Mouse (Mus musculus): ENCODE measurements around the gene Sh3bp2.
A peak's percentile ranks its signal among the peaks of the same experiment; 100 is the strongest.
"Not testable (repeated sequence)": the region's sequence is repeated elsewhere in the genome, so short reads cannot be mapped to it uniquely, and the experiment has no call there.

Gene Sh3bp2

DNA sequence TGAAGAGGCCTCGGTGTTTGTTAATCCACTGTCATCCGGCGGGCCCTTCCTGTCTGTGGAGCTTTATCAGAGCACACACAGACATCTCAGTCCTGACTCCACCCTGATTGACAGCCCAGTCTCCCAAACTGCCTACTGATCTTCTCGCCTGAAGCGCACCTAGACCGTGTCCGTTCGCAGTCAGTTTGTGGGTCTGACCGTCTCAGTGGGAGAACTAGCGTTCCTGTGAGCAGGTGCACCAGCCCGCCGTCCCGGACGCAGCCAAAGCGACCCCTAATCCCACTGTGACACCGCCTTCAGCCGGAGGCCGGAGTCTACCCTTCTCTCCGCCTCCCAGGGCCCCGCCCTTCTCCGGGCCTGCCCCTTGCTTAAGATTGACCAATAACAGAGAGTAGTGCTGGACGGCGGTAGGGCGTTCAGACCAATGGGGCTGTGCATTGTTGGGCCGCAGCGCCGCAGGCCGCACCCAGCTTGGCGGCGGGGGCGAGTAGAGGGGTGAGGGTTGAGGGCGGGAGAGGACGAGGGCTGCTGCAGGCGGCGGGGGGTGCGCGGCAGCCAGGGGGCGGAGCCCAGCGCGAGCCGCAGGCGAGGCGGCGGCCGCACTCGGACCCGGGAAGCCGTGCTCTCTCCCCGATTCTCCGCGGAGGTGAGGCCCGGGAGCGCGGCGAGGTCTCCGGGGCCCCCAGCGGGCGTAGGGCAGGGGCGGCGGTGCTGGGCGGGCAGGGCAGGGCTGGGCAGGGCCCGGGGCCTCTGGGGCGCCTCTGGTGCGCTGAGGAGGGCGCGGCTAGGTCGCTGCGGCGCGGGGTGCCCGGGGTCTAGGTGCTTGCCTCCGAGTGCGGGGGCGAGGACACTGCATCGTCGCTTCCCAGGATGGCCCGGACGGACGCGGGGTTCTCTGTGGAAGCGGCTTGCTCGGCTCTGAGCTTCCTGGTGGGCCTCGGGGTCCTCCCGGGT is 47.9 kb downstream of the Sh3bp2 start, which contains the start of gene Add1:
Gene Add1 (plus strand): TSS at position 397 of the 954 bp plus-strand sequence.
- peak; percentile 98 for DNase-seq

DNA sequence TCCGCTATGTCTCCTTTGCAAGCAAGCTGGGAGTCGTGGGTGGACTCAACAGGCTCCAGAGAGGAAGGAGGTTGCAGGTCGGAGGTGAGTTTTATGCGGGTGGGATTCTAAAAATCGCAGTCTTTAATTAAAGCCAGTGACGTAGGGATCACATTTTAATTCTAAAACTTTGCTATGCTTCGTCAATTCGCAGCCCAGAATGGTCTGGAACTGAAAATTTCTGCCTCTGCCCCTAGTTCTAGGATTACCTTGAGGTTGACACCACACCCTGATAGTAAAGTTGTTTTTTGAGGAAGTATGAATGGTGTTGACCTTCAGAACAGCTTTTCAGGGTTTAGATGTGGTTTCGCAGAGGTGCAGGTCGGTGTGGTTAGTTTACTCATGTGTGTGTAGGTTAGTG is 49.1 kb downstream of the Sh3bp2 start:
- no peak for DNase-seq

DNA sequence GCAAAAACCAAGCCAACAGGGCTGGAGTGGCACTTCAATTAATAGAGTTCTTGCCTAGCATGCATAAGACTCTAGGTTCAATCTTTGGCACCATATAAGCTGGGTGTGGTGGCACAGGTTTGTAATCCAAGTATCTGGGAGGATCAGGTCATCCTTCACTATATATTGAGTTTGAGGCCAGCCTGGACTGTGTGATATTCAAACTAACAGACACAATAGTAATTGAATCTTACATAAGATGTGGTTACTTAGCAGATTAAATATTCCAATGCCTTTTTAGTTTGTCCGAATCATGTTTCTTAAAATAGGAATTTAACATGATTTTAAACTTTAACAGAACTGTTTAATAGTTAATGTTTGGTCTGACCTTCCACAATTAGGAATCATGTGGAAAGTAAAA is 50.6 kb downstream of the Sh3bp2 start:
- no peak for DNase-seq

DNA sequence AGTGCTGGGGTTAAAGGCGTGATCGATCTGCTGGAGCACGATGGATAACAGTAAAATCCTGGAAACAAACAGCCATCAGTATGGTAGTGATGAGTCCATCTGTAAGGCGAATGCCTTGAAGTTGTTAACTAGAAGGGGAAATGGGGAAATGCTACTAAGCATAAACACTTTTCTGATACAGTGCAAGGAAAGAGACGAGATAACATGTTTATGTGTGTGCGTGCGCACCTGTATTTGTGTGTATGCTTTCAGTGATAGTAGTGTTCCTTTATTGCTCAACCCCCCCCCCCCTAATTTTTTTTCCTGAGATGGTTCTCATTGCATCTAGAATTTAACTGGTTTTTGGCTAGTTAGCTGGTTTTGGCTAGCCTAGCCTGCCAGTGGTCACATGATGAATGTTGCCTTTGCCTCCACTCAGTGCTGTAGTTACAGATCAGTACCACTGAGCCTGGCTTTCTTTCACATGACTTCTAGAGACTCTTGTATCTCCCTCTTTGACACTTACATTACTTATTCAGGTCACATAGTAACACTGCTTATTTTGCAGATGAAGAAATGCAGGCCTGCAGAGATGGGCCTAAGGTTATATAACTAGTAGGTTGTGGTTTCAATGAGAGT is 52.5 kb downstream of the Sh3bp2 start:
- DNase-seq, result no peak

DNA sequence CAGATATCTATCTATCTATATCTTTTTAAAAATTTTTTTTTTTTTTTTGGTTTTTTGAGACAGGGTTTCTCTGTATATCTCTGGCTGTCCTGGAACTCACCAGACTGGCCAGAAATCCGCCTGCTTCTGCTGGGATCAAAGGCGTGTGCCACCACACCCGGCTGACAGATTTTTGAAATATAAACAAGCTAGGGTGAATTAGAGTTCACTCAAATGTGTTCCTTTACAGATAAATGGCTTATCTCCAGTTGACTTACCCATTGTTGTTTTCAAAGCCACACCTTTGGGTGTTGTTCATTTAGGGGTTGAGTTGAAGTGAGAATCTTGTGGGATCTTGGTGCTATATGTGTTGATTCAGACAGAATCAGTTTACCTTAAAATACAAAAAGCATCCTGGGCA is 53.7 kb downstream of the Sh3bp2 start:
- no peak for DNase-seq

DNA sequence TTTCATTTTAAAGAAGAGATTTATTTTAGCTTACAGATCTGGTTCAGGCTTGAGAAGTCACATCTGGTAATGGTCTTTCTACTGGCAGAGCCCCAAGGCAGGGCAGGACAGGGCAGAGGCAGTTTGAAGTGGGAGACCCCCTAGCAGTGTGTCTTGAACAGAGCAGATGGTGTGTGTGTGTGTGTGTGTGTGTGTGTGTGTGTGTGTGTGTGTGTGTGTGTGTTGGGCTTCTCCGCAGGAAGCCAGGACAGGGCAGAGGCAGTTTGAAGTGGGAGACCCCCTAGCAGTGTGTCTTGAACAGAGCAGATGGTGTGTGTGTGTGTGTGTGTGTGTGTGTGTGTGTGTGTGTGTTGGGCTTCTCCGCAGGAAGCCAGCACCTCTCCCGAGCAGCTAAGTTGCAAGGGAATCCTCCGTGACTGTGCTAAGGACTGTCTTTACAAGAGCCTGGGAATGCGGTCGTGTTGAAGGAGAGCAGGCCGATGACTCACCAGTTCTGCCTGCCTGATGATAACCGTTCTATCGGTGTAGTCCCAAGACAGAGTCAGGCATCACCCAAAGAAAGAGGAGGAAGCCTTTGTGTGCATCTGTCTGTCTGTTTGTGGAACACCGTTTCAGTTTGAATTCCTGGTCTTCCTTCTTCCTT is 56.2 kb downstream of the Sh3bp2 start:
- peak; percentile 52 for DNase-seq

DNA sequence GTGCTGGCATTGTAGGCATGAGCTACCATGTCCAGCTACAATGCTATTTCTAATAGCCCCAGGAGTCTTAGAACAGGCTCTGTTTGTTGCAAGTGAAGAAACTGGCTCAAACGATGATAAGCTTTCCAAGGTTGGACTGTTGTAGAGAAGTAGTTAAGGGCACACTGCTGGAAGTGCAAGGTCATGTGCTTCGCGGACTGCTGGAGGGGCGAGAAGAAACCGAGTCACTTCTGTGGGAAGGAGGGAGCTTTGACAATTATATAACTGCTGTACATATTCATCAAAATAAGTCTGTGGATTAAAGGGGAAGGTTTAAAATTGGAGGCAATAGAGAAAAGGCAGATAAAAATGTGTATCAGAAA is 56.7 kb downstream of the Sh3bp2 start:
- no peak for DNase-seq

DNA sequence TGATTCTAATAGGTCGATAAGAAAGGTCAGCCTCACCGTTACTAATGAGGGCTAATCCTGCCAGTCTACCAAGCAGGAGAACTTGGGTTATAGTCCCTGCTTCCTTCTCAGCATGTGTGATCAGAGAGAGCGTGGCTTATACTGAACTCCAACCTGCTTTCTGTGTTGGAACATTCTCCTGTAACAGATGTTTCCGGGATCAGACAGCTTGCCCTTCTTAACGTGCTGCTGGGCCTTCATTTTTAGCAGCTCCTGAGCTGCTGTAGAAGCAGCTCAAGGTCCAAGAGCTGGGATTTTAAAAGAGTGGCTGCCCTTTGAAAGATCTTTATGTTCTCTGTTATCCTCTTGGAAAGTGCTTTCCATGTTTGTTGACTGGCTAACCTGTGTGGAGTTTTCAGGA is 59.6 kb downstream of the Sh3bp2 start:
- no peak for DNase-seq

DNA sequence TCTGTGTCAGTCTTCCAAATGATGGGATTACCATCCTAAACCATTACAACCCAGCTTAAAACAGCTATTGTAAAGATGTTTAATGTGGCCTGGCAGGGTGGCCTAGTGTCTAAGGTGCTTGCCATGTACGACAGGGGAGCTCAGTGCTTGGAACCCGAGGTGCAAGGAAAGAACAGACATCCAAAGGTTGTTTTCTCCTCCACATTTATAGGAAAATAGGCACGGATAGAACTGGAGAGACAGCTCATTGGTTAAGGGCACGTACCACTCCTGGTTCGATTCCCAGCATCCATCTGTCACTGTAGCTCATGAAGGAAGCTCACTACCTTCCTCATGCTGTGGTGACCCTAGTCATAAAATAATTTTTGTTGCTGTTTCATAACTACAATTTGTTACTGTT is 62.2 kb downstream of the Sh3bp2 start:
- DNase-seq, result no peak

DNA sequence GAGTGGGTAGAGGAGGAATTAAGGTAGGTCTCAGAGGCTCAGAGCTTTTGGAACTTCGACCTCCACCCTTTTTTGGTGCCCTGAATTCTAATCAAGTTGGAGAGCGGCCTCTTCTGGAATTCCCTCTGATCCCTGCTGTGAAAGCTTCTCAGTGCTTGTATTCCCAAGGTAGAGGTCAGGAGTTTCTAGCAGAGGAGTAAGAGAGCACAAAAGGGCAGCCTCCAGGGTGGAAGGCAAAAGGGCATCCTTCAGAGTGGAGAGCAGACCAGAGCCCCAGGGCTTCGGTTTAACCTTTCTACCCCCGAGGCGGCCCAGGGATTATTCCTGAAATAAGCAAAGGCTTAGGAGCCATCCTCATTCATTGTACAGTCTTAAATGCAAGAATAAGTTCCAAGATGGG is 64.4 kb downstream of the Sh3bp2 start:
- no peak for DNase-seq

DNA sequence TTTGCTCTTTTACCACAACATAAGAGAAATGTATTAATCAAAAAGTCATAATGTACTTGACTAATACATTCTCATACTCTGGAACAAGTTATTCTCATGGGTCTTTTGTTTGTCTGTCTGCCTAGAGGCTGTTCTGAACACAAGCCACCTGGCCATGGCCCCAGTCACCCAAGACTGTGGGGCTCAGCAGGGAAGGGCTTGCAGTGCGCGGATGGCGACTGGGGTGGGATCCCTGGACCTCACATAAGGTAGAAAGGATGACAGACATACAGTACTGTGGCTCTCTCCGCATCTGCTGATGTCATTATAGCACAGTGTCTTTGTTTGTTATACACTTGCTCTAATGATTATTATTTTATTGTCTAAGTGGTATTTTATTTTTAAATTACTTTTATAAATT is 65.1 kb downstream of the Sh3bp2 start:
- DNase-seq, result no peak

DNA sequence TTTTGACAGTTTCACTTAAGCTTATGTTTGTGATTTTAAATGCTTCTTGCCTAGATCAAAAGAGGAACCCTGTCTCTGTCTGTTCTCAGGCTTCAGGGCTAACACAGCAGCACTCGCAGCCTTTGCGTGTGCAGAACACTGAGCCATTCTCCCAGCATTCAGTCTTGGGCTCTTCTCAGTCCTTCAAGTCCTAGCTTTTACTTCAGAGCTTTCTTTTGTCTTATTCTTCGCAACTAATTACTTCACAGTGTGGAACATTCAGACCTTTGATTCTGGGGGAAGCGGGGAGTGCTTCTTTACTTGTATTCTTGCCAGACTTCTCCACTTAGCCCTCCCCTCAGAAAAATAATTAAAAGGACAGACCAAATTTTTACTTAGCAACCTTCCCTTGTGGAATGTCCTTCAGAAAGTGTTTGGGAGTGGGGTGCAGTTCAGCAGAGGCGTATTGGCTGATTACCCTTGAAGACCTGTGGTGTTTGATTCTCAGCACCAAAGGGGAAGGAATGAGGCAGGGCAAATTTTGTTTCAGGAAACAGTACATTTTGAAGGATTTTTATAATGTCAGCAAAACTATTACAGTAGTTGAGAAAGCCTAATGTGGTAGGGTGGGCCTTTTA is 65.9 kb downstream of the Sh3bp2 start:
- no peak for DNase-seq

DNA sequence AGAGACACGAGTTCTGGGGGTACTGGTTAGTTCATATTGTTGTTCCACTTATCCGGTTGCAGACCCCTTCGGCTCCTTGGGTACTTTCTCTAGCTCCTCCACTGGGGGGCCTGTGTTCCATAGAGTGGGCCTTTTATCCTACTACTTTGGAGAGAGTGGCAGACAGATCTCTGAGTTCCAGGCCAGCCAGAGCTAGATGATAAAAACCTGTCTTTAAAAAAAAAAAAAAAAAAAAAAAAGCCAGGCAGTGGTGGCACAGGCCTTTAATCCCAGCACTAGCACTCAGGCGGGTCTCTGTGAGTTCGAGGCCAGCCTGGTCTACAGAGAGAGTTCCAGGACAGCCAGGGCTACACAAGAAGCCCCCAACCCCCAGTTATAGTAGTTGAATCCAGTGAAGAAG is 66.6 kb downstream of the Sh3bp2 start:
- DNase-seq, result not testable (repeated sequence)

DNA sequence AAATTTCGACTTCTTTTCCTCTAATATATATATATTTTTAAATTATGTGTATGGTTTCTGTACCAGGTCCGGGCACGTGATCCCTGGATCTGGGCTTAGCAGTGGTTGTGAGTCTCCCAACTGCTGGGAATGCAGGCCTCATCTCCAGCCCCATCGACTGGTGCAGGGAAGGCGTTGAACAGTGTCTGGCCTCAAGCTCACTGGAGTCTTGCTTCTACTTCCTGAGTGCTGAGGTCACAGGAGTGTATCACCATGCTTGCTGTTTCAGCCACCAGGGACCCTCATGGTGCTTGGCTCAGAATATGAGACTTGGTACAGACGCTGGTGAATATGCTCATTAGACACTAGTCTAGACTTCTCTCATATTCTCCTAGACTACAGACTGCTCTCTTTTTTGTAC is 67.0 kb downstream of the Sh3bp2 start:
- DNase-seq, result no peak

DNA sequence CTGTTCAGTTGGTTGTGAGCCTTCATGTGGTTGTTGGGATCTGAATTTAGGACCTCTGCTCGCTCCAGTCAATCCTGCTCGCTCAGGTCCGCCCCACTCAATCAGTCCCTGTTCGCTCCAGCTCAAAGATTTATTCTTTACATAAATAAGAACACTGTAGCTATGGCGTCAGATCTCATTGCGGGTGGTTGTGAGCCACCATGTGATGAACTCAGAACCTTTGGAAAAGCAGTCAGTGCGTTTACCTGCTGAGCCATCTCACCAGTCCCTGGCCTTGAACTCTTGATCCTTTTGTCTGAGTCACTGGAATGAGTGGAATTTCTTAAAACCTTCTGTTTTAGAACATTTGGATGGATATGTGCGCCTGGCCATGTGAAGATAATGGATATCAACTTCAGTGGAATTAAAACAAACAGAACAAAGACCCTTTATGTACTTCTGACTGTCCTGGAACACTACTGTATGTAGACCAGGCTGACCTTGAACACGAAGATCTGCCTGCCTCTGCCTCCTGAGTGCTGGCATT is 67.6 kb downstream of the Sh3bp2 start:
- DNase-seq, result no peak

DNA sequence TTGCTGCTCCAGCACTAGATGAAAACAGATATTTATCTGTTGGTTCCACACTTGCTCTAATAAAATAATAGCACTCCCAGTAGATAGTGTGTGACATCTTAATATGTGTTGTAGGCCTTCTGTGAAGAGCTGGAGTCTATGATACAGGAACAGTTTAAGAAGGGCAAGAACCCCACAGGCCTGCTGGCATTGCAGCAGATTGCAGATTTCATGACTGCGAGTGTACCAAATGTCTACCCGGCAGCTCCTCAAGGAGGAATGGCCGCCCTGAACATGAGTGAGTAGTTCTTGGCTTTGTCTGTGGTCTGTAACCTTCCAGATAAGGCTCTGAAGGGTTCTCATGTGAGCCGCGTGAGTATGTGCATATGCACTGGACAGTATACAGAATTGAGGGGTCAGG is 78.9 kb downstream of the Sh3bp2 start:
- DNase-seq, result no peak

DNA sequence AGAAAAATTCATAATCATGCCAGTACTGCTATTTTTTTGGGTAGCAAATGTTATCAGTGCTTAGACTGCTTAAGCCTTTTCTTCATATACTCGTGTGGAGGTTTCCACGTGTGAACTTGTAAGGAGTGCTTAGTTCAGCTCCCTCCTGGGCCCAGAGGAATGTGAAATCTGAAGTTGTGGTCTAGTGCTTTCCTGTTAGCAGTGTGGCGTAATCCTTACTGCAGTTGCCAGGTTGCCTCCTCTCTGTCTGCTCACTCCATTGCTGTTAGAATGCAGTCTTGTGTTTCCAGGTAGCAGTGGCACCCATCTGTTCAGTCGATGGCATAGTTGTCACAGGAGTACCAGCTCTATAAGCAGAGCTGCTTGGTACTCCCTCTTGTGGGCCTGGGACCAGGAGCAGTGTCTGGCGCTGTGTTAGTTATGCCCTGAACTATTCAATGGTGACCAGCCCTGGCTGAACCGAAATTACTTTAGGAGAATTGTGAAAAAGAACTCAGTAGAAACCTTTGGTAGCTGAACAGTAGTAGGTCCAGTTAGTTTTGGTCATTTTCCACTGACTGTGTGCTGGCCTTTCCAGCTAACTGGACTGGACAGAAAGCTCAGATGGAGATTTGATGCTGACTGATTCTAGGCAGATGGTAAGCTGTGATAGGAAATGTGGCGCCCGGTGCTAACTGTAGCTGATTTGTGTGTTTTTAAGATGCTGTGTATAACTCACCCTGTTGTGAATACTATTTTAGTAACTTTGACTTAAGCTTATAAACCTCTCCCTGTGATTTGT is 81.7 kb downstream of the Sh3bp2 start:
- peak; percentile 66 for DNase-seq

DNA sequence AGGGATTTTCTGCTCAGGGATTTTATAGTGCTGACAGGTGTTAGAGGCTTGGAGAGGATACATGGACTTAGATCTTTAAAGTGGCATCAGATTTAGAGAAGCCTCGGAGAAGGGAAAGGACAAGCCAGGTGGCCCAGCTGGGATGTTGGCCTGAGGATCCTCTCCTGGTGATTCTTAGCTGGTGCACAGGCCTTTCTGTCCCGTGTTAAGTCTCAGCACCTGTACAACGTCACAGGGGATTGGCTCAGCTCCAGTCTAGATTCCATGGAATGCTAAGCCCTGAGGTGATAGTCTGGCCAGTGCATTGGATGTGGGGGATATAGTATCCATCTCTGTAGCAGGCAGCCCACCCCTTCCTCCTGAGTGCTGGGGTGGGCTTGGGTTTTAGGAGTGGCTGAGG is 82.6 kb downstream of the Sh3bp2 start:
- DNase-seq, result peak; percentile 53

DNA sequence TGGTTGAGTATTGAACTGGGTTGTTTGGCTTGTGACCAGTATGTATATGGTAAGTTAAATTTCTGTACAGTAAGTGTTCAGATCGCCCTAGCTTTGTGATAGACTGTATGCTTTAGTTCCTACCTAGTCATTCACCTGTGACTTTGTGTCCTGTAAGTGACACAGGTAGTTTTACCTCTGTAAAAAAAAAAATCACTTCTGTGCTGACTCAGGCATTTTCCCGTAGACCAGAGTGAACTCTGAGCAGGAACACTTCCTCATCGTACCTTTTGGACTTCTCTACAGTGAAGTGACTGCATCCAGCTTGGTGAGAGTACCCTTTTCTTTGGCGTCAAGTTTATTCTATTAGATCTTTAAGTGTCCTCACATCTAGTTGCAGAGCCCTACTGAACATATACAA is 84.3 kb downstream of the Sh3bp2 start:
- no peak for DNase-seq

Data from cerebellum, adult 9-10 months (tissue).